Mouse (Mus musculus): ENCODE results near the gene Gm6583. TPM values are rescaled to one million over a fixed set of nuclear protein-coding genes. Genes with fewer than 3 reads are reported as not detected.
"Not testable (repeated sequence)": the region's sequence is repeated elsewhere in the genome, so short reads cannot be mapped to it uniquely, and the experiment has no call there.

Gm6583 gene
- total RNA-seq, 2 experiments from 2014 or later: not detected

DNA sequence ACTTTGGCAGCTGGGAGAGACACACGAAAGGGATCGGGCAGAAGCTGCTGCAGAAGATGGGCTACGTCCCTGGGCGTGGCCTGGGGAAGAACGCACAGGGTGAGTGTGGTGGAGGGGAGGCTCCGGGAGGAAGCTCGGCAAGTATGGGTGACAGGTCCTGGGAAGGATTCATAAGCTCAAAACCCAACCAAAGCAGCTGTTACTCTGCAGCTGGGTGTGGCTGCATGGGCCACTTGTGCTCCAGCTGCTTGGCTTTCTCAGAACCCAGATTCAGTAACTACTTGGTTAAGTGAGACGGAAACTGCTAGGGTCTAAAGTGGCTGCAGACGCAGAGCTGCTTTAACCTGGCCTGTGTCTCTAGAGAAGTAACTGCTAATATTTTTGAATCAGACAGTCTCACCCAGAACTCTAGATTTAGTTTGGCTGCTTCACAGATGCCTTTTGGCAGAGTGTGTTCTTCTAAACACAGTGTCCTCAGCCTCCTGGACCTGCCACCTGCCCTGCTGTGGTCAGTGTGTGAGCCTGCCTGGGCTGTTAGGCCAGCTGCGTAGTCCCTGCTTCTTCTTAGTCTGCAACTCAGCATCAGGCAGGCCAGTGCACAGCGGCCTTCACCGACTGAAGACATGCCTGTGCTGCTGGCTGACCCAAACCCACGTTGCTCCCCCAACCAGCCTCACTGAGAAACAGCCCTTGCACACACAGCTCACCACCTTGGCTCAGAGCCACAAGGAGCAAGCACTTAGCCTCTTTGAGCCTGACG is 25.8 kb downstream of the Gm6583 start:
- no peak for ATAC-seq (replicated peaks; ENCODE audit: low FRiP score, poor library complexity, severe bottlenecking)

GRCm38 (mm10) chr5:112327854-112328253 is 28.0 kb downstream of the Gm6583 start:
- no peak for ATAC-seq (replicated peaks; ENCODE audit: low FRiP score, poor library complexity, severe bottlenecking)

- peak; percentile 20 for ATAC-seq (replicated peaks; ENCODE audit: low FRiP score, poor library complexity, severe bottlenecking)
Measured at GRCm38 (mm10) chr5:112326446-112327009, 29.3 kb downstream of the Gm6583 start.

- ATAC-seq (replicated peaks; ENCODE audit: low FRiP score, poor library complexity, severe bottlenecking): peak; percentile 98
Measured at GRCm38 (mm10) chr5:112325546-112326445, 30.0 kb downstream of the Gm6583 start, which contains the start of gene Tfip11. Gene Tfip11, plus strand, starts transcription at chr5:112326358.

GRCm38 (mm10) chr5:112324637-112325545 is 30.9 kb downstream of the Gm6583 start:
- peak; percentile 80 for ATAC-seq (replicated peaks; ENCODE audit: low FRiP score, poor library complexity, severe bottlenecking)

- ATAC-seq (replicated peaks; ENCODE audit: low FRiP score, poor library complexity, severe bottlenecking): no peak
Measured at GRCm38 (mm10) chr5:112323246-112323645, 32.6 kb downstream of the Gm6583 start.

DNA sequence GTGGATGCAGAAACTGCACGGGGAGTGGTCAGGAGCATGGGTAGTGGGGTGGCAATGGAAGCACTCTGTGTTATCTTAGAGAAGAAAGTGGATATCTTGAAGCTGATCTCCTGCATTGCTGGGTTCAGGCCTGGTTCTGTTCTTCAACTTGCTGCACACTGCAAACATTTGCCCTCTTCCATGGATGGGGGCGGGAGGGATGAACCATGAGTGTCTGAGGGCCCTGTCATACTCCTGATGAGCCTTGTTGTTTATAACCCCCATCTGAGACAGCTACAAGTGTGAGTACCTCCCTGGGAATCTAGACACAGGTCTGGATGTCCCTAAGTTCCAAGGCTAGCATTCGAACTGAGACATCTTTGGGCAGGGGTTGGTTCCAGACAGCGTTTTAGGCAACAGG is 34.5 kb downstream of the Gm6583 start:
- no peak for ATAC-seq (replicated peaks; ENCODE audit: low FRiP score, poor library complexity, severe bottlenecking)

GRCm38 (mm10) chr5:112320936-112321335 is 34.9 kb downstream of the Gm6583 start:
- ATAC-seq (replicated peaks; ENCODE audit: low FRiP score, poor library complexity, severe bottlenecking): no peak

GRCm38 (mm10) chr5:112320379-112320778 is 35.5 kb downstream of the Gm6583 start:
- ATAC-seq (replicated peaks; ENCODE audit: low FRiP score, poor library complexity, severe bottlenecking): no peak

- ATAC-seq (replicated peaks; ENCODE audit: low FRiP score, poor library complexity, severe bottlenecking): not testable (repeated sequence)
Measured at GRCm38 (mm10) chr5:112319343-112319742, 36.5 kb downstream of the Gm6583 start.

DNA sequence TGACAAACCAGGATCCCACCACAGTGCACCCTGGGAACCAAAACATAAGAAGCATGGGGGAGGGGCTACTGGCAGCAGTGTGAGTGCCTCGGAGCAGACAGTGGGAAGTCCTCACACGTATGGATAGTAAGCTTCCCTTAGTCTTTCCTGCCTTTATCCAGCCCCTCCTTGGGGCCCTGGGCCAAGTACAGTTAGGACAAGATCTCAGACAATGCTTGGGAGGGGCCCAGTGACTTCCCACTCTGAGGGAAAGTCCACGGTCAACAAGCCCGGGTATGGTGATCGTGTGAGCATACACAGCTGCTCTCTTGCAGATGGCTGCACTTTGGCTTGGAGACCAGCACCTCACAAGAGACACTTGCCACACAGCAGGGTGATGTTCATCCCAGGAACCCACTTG is 38.5 kb downstream of the Gm6583 start:
- no peak for ATAC-seq (replicated peaks; ENCODE audit: low FRiP score, poor library complexity, severe bottlenecking)

DNA sequence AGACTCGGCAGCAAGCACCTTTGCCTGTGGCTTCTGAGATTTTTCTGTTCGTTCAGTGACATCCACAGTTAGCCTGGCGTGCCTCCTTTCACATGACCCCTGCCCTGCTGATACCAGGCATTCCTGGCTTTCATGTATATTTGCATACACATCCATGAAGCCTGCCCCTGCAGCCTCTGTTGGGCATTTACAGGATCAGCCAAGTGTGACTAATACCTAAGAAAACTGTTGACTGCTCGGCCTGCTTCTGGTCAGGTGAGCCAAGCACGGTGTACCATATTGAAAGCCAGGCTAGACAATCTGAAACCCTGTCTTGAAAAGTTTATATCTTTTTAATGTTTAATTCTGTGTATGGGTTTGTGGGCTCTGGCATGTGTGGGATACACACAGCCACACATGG is 39.4 kb downstream of the Gm6583 start:
- no peak for ATAC-seq (replicated peaks; ENCODE audit: low FRiP score, poor library complexity, severe bottlenecking)

GRCm38 (mm10) chr5:112313222-112313885 is 42.5 kb downstream of the Gm6583 start:
- ATAC-seq (replicated peaks; ENCODE audit: low FRiP score, poor library complexity, severe bottlenecking): no peak

DNA sequence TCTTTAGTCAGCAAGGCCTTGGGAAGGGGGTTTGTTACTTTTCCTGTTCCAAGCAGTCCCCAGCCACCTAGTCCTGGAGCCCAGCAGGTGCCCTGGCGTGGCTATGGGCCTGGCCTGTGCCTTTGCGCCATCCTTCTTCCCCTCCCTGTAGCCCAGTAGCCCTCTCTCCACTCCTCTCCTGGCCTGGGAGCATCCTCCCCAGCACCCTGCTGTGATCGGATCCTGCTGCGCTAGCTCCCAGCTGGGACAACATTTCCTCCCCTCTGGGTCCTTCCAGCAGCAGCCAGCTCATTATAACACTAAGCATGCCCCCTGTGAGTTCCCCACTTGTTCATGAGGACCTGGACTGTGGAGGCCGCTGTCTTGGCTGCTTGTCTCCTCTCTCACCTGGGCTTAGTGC is 50.0 kb downstream of the Gm6583 start:
- ATAC-seq (replicated peaks; ENCODE audit: low FRiP score, poor library complexity, severe bottlenecking): no peak

Other genes with a start within 250 kb of the Gm6583 start
- gene Cryba4, start 103.5 kb downstream of the Gm6583 start, total RNA-seq (2015; ENCODE audit: low replicate concordance): 3.3 TPM in 1 of 2 replicates, not detected in the other
- not detected in 2 replicates for gene Cryba4, start 103.5 kb downstream of the Gm6583 start, total RNA-seq (2017; ENCODE audit: low replicate concordance)
- gene Crybb1, start 100.2 kb downstream of the Gm6583 start, total RNA-seq (2015; ENCODE audit: low replicate concordance): not detected in 2 replicates
- not detected in 2 replicates for gene Crybb1, start 100.2 kb downstream of the Gm6583 start, total RNA-seq (2017; ENCODE audit: low replicate concordance)
- gene Tpst2, start 79.3 kb downstream of the Gm6583 start, total RNA-seq (2015; ENCODE audit: low replicate concordance): 11.7 and 14.0 TPM in 2 replicates
- gene Tpst2, start 79.3 kb downstream of the Gm6583 start, total RNA-seq (2017; ENCODE audit: low replicate concordance): 5.0 and 6.4 TPM in 2 replicates
- gene Tfip11, start 29.7 kb downstream of the Gm6583 start, total RNA-seq (2015; ENCODE audit: low replicate concordance): 3.5 and 4.6 TPM in 2 replicates
- 3.9 and 11.2 TPM in 2 replicates for gene Tfip11, start 29.7 kb downstream of the Gm6583 start, total RNA-seq (2017; ENCODE audit: low replicate concordance)
- 7.5 and 8.2 TPM in 2 replicates for gene Srrd, start 13.0 kb downstream of the Gm6583 start, total RNA-seq (2015; ENCODE audit: low replicate concordance)
- 0.17 and 3.3 TPM in 2 replicates for gene Srrd, start 13.0 kb downstream of the Gm6583 start, total RNA-seq (2017; ENCODE audit: low replicate concordance)
- 3.5 TPM in 1 of 2 replicates, not detected in the other for gene Hps4, start 12.9 kb downstream of the Gm6583 start, total RNA-seq (2015; ENCODE audit: low replicate concordance)
- 1.5 and 5.0 TPM in 2 replicates for gene Hps4, start 12.9 kb downstream of the Gm6583 start, total RNA-seq (2017; ENCODE audit: low replicate concordance)
- gene Asphd2, start 38.8 kb upstream of the Gm6583 start, total RNA-seq (2015; ENCODE audit: low replicate concordance): not detected in 2 replicates
- not detected in 2 replicates for gene Asphd2, start 38.8 kb upstream of the Gm6583 start, total RNA-seq (2017; ENCODE audit: low replicate concordance)
- gene Gm6588, start 93.4 kb upstream of the Gm6583 start, total RNA-seq (2015; ENCODE audit: low replicate concordance): not detected in 2 replicates
- gene Gm6588, start 93.4 kb upstream of the Gm6583 start, total RNA-seq (2017; ENCODE audit: low replicate concordance): not detected in 2 replicates
- gene Sez6l, start 221.2 kb upstream of the Gm6583 start, total RNA-seq (2015; ENCODE audit: low replicate concordance): not detected in 2 replicates
- gene Sez6l, start 221.2 kb upstream of the Gm6583 start, total RNA-seq (2017; ENCODE audit: low replicate concordance): not detected in 2 replicates

All from erythroblast, adult 5-6 weeks (primary cell).